Mouse (Mus musculus) cerebellum, adult 2 months (tissue): ENCODE measurements around the gene Trim7.

ENCODE experiments used
- CTCF ChIP-seq: fragments of 200-500 bp; IDR thresholded peaks from 2 replicates; pipeline ENCODE4 v1.5.1; 2011; ENCODE audit warnings: low read depth, mild to moderate bottlenecking, control low read depth, low read length, moderate library complexity, borderline replicate concordance; ENCODE audit not compliant: insufficient read depth
- POLR2A ChIP-seq: fragments of 200-500 bp; IDR thresholded peaks from 2 replicates; pipeline ENCODE4 v1.6.1; 2011; ENCODE audit warnings: low read length, control low read depth, borderline replicate concordance; ENCODE audit not compliant: insufficient read depth

DNA sequence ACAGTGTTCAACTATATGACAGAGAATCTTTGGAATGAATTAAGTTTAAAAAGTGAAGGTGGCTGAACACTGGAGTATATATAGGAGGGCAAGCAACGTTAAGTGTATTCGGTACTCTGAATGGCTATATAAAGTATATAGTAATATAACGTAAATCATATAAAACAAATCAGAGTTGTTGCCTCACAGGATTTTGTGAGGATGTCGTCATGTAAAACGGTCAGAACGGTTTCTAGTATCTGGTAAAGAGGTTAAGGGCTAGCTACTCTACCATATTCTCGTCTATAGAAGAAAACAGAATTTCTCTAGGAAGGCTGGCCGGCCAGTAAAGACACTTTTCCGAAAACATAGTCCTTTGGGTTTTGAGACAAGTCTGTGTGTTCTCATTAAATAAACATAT, 8.1 kb upstream of the Trim7 start:
- TF ChIP-seq CTCF, result no peak
- no peak for TF ChIP-seq POLR2A
